Mouse (Mus musculus) neural tube, embryonic 11.5 days (tissue): ENCODE data around the gene Arid1b. TPM values are rescaled to one million over a fixed set of nuclear protein-coding genes. Genes with fewer than 3 reads are reported as not detected.
A peak's percentile ranks its signal among the peaks of the same experiment; 100 is the strongest.

Source experiments
- ATAC-seq: fragments of 200-750 bp; cut with Nextera tagmentation; 2 replicates; pipeline ENCODE4 v1.8.0; 2017; ENCODE audit warnings: moderate number of reproducible peaks, mild to moderate bottlenecking, moderate TSS enrichment, moderate library complexity; ENCODE audit not compliant: insufficient read depth, low FRiP score, low TSS enrichment
- DNase-seq: peaks from one replicate; pipeline ENCODE4 v3.0.0-alpha.2; 2015; ENCODE audit warnings: low spot score
- H3K27ac ChIP-seq: fragments of 300-500 bp; sonication (generic); 2 replicates; pipeline ENCODE4 v1.5.1; 2014; ENCODE audit warnings: low read depth, mild to moderate bottlenecking, low read length
- H3K27me3 ChIP-seq: fragments of 300-500 bp; sonication (generic); 2 replicates; pipeline ENCODE4 v1.6.1; 2014; ENCODE audit warnings: mild to moderate bottlenecking, low read length, mixed read lengths; ENCODE audit not compliant: control insufficient read depth, insufficient read depth
- H3K36me3 ChIP-seq: fragments of 300-500 bp; sonication (generic); 2 replicates; pipeline ENCODE4 v1.6.1; 2014; ENCODE audit warnings: mild to moderate bottlenecking, low read length, moderate library complexity, mixed read lengths; ENCODE audit not compliant: control insufficient read depth, insufficient read depth
- H3K4me1 ChIP-seq: fragments of 300-500 bp; sonication (generic); 2 replicates; pipeline ENCODE4 v1.6.1; 2014; ENCODE audit warnings: low read length, mixed read lengths; ENCODE audit not compliant: control insufficient read depth, insufficient read depth
- H3K4me2 ChIP-seq: fragments of 300-500 bp; sonication (generic); 2 replicates; pipeline ENCODE4 v1.6.1; 2014; ENCODE audit warnings: low read depth, mild to moderate bottlenecking, moderate library complexity
- H3K4me3 ChIP-seq: fragments of 300-500 bp; sonication (generic); 2 replicates; pipeline ENCODE4 v1.5.1; 2014; ENCODE audit warnings: low read depth, low read length
- H3K9ac ChIP-seq: fragments of 300-500 bp; sonication (generic); 2 replicates; pipeline ENCODE4 v1.6.1; 2014; ENCODE audit warnings: mild to moderate bottlenecking, low read length
- H3K9me3 ChIP-seq: fragments of 300-500 bp; sonication (generic); 2 replicates; pipeline ENCODE4 v1.6.1; 2016; ENCODE audit warnings: low read length; ENCODE audit not compliant: control insufficient read depth
- WGBS: fragments of 180-500 bp; shearing (Covaris S2); extraction: QIAGEN DNeasy Blood & Tissue Kit; methylation state at CpG from one replicate; pipeline ENCODE4 v1.1.7; 2014; 5-methylcytosine and 5-hydroxymethylcytosine counted together
- polyA plus RNA-seq: library from polyadenylated mRNA; unstranded; fragments of >200 nt; fragmentation: Nextera tagmentation; extraction: Ambion mirVana; gene quantifications from 2 replicates; pipeline ENCODE4 v1.2.1, GENCODE M21; 2014

Gene Arid1b
- polyA plus RNA-seq, 1 experiment from 2014 or later = 14.3 TPM

DNA sequence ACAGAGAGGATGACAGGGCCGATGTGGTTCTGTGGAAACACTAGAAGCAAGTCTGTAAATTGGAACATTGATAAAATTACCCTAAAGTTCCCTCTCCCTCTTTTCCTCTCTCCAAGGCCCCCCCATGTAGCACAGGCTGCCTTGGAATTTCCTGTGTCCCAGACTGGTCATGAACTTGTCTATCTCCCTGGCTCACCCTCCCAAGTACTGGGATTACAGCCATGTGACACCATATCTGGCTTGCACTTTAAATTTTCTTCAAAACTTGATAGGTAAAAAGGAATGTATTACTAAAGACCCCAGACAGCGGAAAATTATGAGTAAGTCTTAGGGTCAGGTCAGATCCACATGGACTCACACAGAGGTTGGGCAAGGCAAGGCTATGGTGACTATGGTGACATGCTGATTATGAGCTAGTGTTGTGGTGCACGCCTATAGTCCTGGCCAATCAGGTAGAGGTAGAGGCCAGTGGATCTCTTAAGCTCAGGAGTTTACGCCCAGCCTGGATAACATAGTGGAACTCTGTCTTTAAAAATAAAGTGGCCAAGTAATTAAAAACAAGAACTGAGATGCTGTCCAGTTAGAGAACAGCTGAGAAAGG, 185.9 kb downstream of the Arid1b start:
- Histone ChIP-seq H3K4me1 (peaks cover 2% of the 10 kb centered on the region; the same call in 1 of the 2 replicates), H3K36me3 (no peaks in the 10 kb centered on the region), H3K9me3 (no peaks in the 10 kb centered on the region), H3K27me3 (no peaks in the 10 kb centered on the region), H3K4me3 (no peak overlapping the region), H3K9ac (no peak overlapping the region), H3K27ac (no peak overlapping the region), H3K4me2 (no peak overlapping the region)
- WGBS = 86% methylated on average over 4 of the region's 4 CpGs
- ATAC-seq (no peak), DNase-seq (no peak)

DNA sequence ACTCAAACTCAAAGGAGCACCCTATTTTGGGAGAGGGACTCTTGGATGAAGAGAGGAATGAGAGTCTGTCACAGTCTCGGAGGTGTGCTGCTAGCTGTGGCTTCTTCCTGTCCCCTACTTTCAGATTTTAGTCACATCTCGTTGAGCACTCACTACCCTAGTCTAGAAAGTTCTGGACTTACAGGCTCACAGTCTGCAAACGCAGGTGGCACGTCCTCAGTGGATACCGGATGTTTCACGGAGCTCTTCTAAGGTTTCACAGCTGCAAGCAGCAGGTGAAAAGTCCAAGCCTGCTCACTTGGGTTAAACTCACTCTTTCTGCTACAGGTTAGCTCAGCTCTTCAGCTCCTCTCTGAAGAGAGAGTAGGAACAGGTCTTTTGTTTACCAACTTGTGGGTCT, 186.8 kb downstream of the Arid1b start:
- Histone ChIP-seq H3K9ac (no peak overlapping the region), H3K4me1 (peaks cover 2% of the 10 kb centered on the region; the same call in 1 of the 2 replicates), H3K27ac (no peak overlapping the region), H3K4me3 (no peak overlapping the region), H3K4me2 (no peak overlapping the region), H3K9me3 (no peaks in the 10 kb centered on the region), H3K27me3 (no peaks in the 10 kb centered on the region), H3K36me3 (no peaks in the 10 kb centered on the region)
- 87% methylated on average over 6 of the region's 6 CpGs for WGBS
- DNase-seq = no peak
- no peak for ATAC-seq

DNA sequence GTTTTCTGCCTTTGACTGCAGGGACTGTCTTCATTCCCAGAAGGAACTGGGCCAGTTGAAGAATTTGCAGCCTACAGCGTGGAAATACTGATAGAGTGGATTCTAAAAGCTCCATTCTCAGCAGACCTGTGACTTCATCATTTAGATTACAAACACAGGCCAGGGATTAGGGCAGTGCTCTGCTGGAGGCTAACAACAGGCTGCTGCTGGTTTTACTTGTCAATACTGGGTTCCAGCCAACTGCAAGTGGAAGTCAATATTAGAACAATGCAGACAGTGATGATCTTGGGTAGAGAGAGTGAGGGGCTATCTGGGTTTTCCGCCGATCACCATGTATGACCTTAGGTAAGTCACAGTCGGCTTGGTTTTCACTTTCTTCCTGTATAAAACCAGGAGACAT, 188.4 kb downstream of the Arid1b start:
- 96% methylated on average over 4 of the region's 4 CpGs for WGBS
- H3K4me2 ChIP-seq = no peak overlapping the region
- no peak overlapping the region for H3K27ac ChIP-seq
- peaks cover 2% of the 10 kb centered on the region; the same call in 1 of the 2 replicates for H3K4me1 ChIP-seq
- DNase-seq (no peak), ATAC-seq (no peak)
- H3K36me3 ChIP-seq = no peaks in the 10 kb centered on the region
- no peak overlapping the region for H3K4me3 ChIP-seq
- H3K27me3 ChIP-seq = no peaks in the 10 kb centered on the region
- H3K9ac ChIP-seq = no peak overlapping the region
- no peaks in the 10 kb centered on the region for H3K9me3 ChIP-seq

DNA sequence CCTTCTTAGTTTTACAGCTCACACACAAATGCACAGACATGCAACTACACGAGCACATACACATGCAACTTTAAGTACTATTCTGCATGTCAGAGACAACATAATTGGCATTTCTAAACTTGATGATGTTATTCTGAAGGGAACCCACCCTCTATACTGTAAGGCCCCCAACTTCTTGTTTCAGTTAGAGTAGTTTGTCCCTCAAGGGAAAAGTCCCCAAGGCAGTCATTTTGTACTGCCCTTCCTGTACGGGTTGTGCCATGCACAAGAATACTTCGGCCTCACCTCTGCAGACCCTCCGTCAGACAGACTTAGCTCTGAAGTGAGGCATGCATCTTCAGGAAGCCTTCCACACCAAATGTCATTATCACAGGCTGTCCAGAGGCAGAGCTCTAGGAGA, 191.4 kb downstream of the Arid1b start:
- WGBS = 93% methylated on average over 4 of the region's 4 CpGs
- Histone ChIP-seq H3K9ac (no peak overlapping the region), H3K9me3 (no peaks in the 10 kb centered on the region), H3K4me1 (no peaks in the 10 kb centered on the region), H3K36me3 (no peaks in the 10 kb centered on the region), H3K27ac (no peak overlapping the region), H3K4me3 (no peak overlapping the region), H3K27me3 (no peaks in the 10 kb centered on the region), H3K4me2 (no peak overlapping the region)
- no peak for DNase-seq
- ATAC-seq = no peak

DNA sequence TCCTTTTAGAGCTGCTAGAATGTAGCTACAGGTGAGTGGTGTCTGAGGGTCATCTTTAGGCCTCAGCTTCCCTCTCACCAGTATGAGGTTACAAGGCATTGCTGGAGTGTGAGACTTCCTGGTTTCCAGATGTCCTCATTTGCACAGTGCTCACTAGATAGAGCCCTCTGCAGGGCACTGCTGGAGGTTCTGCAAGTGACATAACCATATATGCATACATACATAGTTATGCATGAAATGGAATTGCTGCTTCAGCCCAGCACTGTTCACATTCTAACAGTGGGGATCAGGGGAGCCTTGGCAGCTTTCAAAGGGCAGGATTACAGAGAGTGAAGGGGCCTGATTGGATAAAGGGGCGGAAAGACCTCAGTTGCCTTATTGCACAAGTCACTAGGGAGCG, 193.4 kb downstream of the Arid1b start:
- WGBS = 76% methylated on average over 2 of the region's 2 CpGs
- Histone ChIP-seq H3K27me3 (no peaks in the 10 kb centered on the region), H3K36me3 (no peaks in the 10 kb centered on the region), H3K4me3 (no peak overlapping the region), H3K4me2 (no peak overlapping the region), H3K9ac (no peak overlapping the region), H3K9me3 (no peaks in the 10 kb centered on the region), H3K4me1 (no peaks in the 10 kb centered on the region), H3K27ac (no peak overlapping the region)
- DNase-seq (no peak), ATAC-seq (no peak)

DNA sequence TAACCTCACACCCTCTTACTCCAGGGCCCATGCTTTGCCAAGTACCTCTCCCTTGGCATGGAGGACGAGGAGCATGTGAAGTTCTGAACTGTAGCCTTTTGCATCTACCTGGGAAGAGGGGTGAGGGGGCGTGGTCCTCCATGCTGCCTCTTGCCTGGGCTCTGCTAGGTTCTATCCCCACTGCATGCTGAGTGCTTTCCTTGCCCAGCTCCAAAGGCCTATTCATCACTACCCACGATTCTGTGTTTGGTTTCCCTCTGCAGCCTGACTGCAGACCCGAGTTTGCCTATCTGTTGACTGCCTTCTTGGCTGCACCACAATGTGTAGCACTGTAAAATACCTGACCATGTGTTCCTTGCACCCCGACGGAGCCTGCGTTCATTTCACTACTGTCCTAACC, 194.3 kb downstream of the Arid1b start:
- ATAC-seq (no peak), DNase-seq (no peak)
- Histone ChIP-seq H3K36me3 (no peaks in the 10 kb centered on the region), H3K9ac (no peak overlapping the region), H3K27me3 (no peaks in the 10 kb centered on the region), H3K9me3 (no peaks in the 10 kb centered on the region), H3K4me3 (no peak overlapping the region), H3K4me1 (no peaks in the 10 kb centered on the region), H3K4me2 (no peak overlapping the region), H3K27ac (no peak overlapping the region)
- 78% methylated on average over 7 of the region's 7 CpGs for WGBS

DNA sequence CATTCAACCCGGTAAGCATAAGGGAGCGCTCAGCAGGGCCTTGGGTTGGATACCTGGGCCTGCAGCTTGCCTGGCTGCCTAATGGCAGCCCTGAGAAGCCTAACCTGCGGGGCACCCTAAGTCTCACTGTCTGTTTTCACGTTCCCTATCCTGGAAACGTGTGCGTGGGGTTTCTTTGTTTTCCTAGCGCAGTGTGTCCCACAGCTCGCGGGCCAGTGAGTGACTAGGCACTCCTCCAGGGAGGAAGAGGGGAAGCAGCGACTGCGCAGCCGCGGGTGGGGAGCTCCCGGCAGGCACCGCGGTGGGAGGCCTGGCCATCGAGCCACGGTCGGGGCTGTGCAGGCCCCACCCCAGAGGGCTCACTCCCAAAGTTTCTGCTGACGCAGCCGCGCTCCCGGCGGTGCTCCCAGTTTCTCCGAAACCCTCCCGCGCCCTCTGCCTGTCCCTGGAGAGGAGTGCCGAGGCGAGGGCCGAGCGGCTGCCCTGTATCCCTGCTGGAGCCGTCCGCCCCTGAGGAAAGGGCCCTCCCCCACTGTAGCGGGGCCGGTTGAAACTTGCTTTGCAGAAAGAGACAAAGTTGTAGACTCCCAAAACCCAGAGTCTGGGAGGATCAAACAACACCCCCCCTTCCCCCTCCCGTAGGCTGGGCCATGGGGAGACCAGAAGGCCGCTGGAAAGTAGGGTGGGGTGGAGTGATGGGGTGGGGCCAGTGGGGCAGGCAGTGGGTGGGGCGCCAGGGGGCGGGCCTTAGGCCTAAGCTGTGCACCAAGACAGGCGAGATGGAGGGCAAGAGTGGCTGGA, 195.6 kb downstream of the Arid1b start:
- H3K9ac ChIP-seq = peak overlapping the region; percentile 71
- peak overlapping the region; percentile 81 for H3K4me2 ChIP-seq
- H3K9me3 ChIP-seq = no peaks in the 10 kb centered on the region
- DNase-seq (peak; percentile 90), ATAC-seq (peak; percentile 95)
- WGBS = 1% methylated on average over 39 of the region's 40 CpGs
- H3K27me3 ChIP-seq = no peaks in the 10 kb centered on the region
- no peaks in the 10 kb centered on the region for H3K36me3 ChIP-seq
- no peaks in the 10 kb centered on the region for H3K4me1 ChIP-seq
- peak overlapping the region; percentile 46 for H3K4me3 ChIP-seq
- H3K27ac ChIP-seq = peak overlapping the region; percentile 95

DNA sequence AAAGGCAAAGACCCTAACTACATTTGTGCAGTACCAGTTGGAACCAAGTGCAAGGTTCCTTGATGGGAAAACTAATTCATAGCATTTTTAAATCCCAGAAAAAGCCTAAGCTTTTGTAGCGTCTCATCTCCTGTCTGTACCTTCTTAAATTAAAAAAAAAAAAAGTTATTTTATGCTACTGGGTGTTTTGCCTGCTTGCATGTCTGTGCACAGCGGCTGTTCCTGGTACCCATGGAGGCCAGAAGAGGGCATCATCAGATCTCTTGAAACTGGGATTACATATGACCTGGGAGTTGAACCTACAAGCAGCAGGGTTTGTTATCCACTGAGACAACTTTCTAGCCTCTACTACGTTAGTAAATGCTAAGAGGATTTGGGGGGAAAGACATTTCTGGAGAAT, 196.2 kb downstream of the Arid1b start:
- 26% methylated on average over 3 of the region's 3 CpGs for WGBS
- H3K27ac ChIP-seq = peak overlapping the region; percentile 95
- no peak for DNase-seq
- peaks cover under 1% of the 10 kb centered on the region; the same call in 1 of the 2 replicates for H3K4me1 ChIP-seq
- no peaks in the 10 kb centered on the region for H3K36me3 ChIP-seq
- H3K27me3 ChIP-seq = no peaks in the 10 kb centered on the region
- H3K9me3 ChIP-seq = no peaks in the 10 kb centered on the region
- peak overlapping the region; percentile 81 for H3K4me2 ChIP-seq
- no peak for ATAC-seq
- H3K4me3 ChIP-seq = peak overlapping the region; percentile 46
- H3K9ac ChIP-seq = peak overlapping the region; percentile 71; the same call in 1 of the 2 replicates
